Mouse (Mus musculus) intestine, embryonic 15.5 days (tissue): Measurements from ENCODE around the gene Gak. TPM values are rescaled to one million over a fixed set of nuclear protein-coding genes. Genes with fewer than 3 reads are reported as not detected.

Source experiments
- ATAC-seq: fragments of 200-750 bp; cut with Nextera tagmentation; 2 replicates; pipeline ENCODE4 v1.8.0; 2017; ENCODE audit warnings: moderate TSS enrichment, moderate library complexity
- H3K27ac ChIP-seq: fragments of 300-500 bp; sonication (generic); 2 replicates; pipeline ENCODE4 v1.5.1; 2015; ENCODE audit warnings: mild to moderate bottlenecking, inconsistent platforms
- H3K27me3 ChIP-seq: fragments of 300-500 bp; sonication (generic); replicated peaks from 2 replicates; pipeline ENCODE4 v1.6.1; 2015; ENCODE audit warnings: inconsistent platforms
- H3K36me3 ChIP-seq: fragments of 300-500 bp; sonication (generic); 2 replicates; pipeline ENCODE4 v1.6.1; 2015; ENCODE audit warnings: inconsistent platforms
- H3K4me1 ChIP-seq: fragments of 300-500 bp; sonication (generic); replicated peaks from 2 replicates; pipeline ENCODE4 v1.6.1; 2015; ENCODE audit warnings: inconsistent platforms
- H3K4me2 ChIP-seq: fragments of 300-500 bp; sonication (generic); replicated peaks from 2 replicates; pipeline ENCODE4 v1.6.1; 2015; ENCODE audit warnings: mild to moderate bottlenecking, inconsistent platforms
- H3K4me3 ChIP-seq: fragments of 300-500 bp; sonication (generic); replicated peaks from 2 replicates; pipeline ENCODE4 v1.5.1; 2015; ENCODE audit warnings: inconsistent platforms
- H3K9ac ChIP-seq: fragments of 300-500 bp; sonication (generic); 2 replicates; pipeline ENCODE4 v1.6.1; 2015; ENCODE audit warnings: inconsistent platforms
- H3K9me3 ChIP-seq: fragments of 300-500 bp; sonication (generic); 2 replicates; pipeline ENCODE4 v1.6.1; 2016; ENCODE audit warnings: inconsistent platforms
- WGBS: fragments of 180-500 bp; shearing (Covaris S2); methylation state at CpG from one replicate; pipeline ENCODE4 v1.1.7; 2015; 5-methylcytosine and 5-hydroxymethylcytosine counted together
- polyA plus RNA-seq: library from polyadenylated mRNA; unstranded; fragments of >200 nt; fragmentation: Nextera tagmentation; extraction: Ambion mirVana; gene quantifications from 2 replicates; pipeline ENCODE4 v1.2.1, GENCODE M21; 2015

The Gak gene
- polyA plus RNA-seq, 1 experiment from 2014 or later, result 63.4 TPM

- Histone ChIP-seq H3K9ac (no peak overlapping the region), H3K36me3 (no peaks in the 10 kb centered on the region), H3K27me3 (no peaks in the 10 kb centered on the region), H3K4me1 (no peaks in the 10 kb centered on the region), H3K4me2 (no peak overlapping the region), H3K27ac (no peak overlapping the region), H3K9me3 (no peaks in the 10 kb centered on the region), H3K4me3 (no peak overlapping the region)
- 75% methylated on average over 7 of the region's 7 CpGs for WGBS
- no peak for ATAC-seq
Measured at GRCm38 (mm10) chr5:108520153-108520552, 109.4 kb downstream of the Gak start.

Other genes with a start within 250 kb of the Gak start
- gene Pde6b, start 241.4 kb downstream of the Gak start, polyA plus RNA-seq, result 0.09 and 0.18 TPM in 2 replicates
- 485 and 543 TPM in 2 replicates for gene Atp5k, start 195.3 kb downstream of the Gak start, polyA plus RNA-seq
- gene Mfsd7a, start 180.9 kb downstream of the Gak start, polyA plus RNA-seq, result 0.16 and 0.38 TPM in 2 replicates
- gene Pcgf3, start 168.5 kb downstream of the Gak start, polyA plus RNA-seq, result 18.0 and 19.5 TPM in 2 replicates
- 3.0 and 3.3 TPM in 2 replicates for gene Cplx1, start 79.7 kb downstream of the Gak start, polyA plus RNA-seq
- 23.4 and 27.1 TPM in 2 replicates for gene Tmem175, start within 50 bp of the Gak start, polyA plus RNA-seq
- gene Idua, start 30.6 kb upstream of the Gak start, polyA plus RNA-seq, result 12.0 and 12.8 TPM in 2 replicates
- 11.1 and 11.2 TPM in 2 replicates for gene Dgkq, start 39.9 kb upstream of the Gak start, polyA plus RNA-seq
- gene Slc26a1, start 45.8 kb upstream of the Gak start, polyA plus RNA-seq, result 3.6 and 4.9 TPM in 2 replicates
- 21.8 and 26.3 TPM in 2 replicates for gene Fgfrl1, start 62.6 kb upstream of the Gak start, polyA plus RNA-seq
- 0.16 and 0.51 TPM in 2 replicates for gene Rnf212, start 145.2 kb upstream of the Gak start, polyA plus RNA-seq
- gene Tmed11, start 165.6 kb upstream of the Gak start, polyA plus RNA-seq, result 0.90 and 4.5 TPM in 2 replicates
- not detected in 2 replicates for gene Vmn2r8, start 179.1 kb upstream of the Gak start, polyA plus RNA-seq
- gene Vmn2r9, start 222.8 kb upstream of the Gak start, polyA plus RNA-seq, result not detected in 2 replicates